Mouse (Mus musculus) cerebellum, adult 18-20 months (tissue): ENCODE measurements around the gene 5031410I06Rik.
"Not testable (repeated sequence)": the region's sequence is repeated elsewhere in the genome, so short reads cannot be mapped to it uniquely, and the experiment has no call there.

Experiments
- DNase-seq, 2 experiments: peaks; one replicate each; pipeline ENCODE4 v3.0.0; 2021

Gene 5031410I06Rik

DNA sequence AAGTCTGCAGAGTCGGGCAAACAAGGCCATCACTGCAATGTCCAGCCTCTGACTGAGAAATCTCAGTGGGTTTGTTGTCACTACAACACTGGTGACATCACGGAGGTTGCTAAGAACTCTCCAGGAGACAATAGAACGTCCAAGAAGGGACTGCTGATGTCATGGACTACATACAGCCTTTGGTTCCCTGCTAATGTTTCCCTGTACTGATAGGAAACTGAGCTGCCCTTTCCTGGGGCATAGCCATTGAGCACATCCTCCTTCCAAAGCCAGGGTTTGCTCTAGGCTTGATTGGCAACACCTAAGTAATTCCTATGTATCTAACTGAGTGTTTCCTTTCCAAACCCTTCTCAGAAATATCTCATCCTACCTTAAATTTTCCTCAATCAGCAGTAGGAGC is at the start of gene 5031410I06Rik:
TSS of gene 5031410I06Rik (minus strand) at position 101 of the 400 bp plus-strand sequence.
- DNase-seq, result not testable (repeated sequence)

DNA sequence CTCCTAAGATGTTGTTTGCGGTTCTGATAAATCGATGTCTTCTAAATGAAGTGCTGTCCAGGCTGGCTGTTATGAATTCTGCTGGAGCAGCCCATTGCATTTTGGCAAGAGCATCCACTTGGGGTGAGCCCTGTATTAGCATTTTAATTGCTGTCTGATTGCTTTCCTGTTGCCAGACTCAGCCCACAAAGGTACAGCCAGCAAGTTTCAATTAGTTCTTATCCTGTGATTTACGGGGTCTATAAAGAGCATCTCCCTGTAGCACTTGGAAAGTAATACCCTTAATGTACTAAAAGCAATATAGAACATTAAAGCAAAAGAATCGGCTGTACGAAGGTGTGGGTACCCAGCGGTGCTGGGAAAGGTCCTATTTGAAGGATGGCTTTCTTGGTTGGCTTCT is 37.7 kb upstream of the 5031410I06Rik start:
- DNase-seq, result no peak

DNA sequence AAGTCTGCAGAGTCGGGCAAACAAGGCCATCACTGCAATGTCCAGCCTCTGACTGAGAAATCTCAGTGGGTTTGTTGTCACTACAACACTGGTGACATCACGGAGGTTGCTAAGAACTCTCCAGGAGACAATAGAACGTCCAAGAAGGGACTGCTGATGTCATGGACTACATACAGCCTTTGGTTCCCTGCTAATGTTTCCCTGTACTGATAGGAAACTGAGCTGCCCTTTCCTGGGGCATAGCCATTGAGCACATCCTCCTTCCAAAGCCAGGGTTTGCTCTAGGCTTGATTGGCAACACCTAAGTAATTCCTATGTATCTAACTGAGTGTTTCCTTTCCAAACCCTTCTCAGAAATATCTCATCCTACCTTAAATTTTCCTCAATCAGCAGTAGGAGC is 16.2 kb upstream of the 5031410I06Rik start, which contains the start of gene Gm10220:
TSS of gene Gm10220 (minus strand) at position 101 of the 400 bp plus-strand sequence.
- not testable (repeated sequence) for DNase-seq

DNA sequence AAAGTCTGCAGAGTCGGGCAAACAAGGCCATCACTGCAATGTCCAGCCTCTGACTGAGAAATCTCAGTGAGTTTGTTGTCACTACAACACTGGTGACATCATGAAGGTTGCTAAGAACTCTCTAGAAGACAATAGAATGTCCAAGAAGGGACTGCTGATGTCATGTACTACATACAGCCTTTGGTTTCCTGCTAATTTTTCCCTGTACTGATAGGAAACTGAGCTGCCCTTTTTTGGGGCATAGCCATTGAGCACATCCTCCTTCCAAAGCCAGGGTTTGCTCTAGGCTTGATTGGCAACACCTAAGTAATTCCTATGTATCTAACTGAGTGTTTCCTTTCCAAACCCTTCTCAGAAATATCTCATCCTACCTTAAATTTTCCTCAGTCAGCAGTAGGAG is 16.0 kb downstream of the 5031410I06Rik start, which contains the start of gene Gm10471:
TSS of gene Gm10471 (minus strand) at position 101 of the 400 bp plus-strand sequence.
- not testable (repeated sequence) for DNase-seq

DNA sequence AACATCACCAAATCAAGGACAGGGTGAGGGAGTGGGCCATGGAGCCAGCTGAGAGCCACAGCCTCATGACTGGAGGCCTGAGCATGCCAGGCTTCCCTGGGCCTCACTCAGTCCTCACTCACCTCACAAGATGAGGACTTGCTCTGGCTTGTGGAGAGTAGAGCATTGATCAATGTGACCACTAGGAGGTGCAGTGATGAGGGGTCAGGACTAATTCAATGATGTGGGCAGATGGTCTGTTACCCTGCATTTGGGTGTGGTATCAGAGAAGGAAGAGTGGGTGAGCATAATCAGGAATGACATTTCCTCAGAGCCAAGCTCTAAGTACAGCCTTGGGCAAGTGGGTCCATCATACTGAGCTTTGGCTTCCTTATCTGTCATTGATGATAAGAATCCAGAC is 26.1 kb downstream of the 5031410I06Rik start:
- DNase-seq, result not testable (repeated sequence)

DNA sequence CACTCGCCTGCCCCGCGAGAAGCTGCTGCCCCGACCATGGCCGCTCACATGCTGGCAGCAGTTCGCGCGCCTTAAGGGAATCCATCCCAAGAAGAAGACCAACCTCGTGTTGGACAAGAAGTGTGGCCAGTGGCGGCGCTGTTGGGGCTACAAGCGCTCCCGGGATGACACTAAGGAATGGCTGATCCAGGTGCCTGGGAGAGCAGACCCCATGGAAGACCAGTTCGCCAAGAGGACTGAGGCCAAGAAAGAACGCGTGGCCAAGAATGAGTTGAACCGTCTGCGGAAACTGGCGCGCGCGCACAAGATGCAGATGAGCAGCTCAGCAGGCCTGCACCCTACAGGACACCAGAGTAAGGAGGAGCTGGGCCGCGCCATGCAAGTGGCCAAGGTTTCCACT is 34.4 kb downstream of the 5031410I06Rik start:
- no peak for DNase-seq

DNA sequence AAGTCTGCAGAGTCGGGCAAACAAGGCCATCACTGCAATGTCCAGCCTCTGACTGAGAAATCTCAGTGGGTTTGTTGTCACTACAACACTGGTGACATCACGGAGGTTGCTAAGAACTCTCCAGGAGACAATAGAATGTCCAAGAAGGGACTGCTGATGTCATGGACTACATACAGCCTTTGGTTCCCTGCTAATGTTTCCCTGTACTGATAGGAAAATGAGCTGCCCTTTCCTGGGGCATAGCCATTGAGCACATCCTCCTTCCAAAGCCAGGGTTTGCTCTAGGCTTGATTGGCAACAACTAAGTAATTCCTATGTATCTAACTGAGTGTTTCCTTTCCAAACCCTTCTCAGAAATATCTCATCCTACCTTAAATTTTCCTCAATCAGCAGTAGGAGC is 46.7 kb downstream of the 5031410I06Rik start, which contains the start of gene Gm7347:
TSS of gene Gm7347 (minus strand) at position 101 of the 400 bp plus-strand sequence.
- not testable (repeated sequence) for DNase-seq
